Mouse (Mus musculus): ENCODE data around the gene Tmem251.

The Tmem251 gene

DNA sequence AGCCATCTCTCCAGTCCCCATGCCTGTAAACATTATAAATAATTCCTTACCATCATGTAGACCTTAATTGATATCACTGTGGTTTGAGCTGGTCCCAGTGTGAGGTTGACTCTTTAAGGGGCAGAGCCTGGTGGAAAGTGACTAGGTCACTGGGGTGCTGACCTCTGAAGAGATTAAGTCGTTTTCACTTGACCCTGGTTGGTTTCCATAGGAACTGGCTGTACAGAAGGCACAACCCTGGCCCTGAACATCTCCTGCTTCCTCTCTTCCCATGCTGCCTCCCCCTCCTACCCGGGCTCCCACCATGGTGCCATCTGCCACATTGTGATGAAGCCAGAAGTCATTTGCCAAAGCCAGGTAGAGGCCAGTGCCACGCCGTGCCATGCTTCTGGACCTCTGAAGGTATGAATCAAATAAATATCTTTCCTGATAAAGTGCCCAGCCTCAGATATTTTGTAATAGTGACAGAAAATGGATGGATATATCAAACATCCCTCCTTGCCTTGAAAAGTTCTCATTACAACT lies 32.6 kb upstream of the Tmem251 start:
- DNase-seq = no peak

DNA sequence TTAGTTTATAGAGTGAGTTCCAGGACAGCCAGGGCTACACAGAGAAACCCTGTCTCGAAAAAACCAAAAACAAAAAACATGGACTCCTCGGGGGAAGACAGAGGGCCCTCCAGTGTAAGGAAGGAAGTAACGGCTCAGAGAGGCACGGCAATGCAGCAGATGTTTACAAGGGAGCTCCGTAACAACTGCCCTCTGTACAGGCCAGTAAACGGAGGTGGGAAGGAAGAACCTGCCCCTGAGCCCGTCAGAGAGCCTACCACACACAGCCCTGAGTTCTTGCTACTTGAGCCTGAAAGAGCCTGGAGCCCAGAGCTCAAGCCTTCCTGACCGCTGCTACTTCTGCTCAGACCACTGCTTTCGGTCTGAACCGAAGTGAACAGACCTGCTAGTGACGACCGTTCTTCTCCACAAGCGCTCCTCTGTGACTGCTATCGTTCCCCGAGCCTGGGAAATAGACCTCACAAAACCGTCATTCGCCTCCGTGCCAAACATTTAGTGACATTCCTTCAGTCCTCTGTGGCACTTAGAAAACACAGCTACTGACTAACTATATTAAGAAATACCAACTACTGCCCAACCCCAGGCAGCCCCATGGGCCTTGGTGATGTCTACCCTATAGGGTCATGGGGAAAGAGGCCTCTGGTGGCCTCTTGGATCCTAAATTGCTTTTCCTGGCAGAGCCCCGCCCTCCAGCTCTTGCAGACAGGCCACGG lies 30.3 kb upstream of the Tmem251 start:
- no peak for DNase-seq

DNA sequence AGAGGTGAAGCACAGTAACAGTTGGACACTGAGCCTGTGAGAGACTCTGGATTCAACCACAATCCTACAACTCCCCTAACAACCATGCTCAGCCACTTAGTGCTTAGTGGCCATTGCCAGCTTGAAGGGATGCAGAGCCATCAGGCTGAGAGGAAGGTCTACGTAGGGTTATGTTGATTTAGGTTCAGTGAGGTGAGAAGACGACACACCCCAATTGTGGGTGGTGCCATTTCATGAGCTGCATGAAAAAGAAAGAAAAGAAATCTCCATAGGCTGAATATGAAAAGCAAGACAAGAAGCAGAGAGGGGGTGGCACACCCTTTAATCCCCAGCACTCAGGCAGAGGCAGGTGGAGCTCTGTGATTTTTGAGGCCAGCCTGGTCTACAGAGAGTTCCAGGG lies 29.4 kb upstream of the Tmem251 start:
- DNase-seq = no peak

DNA sequence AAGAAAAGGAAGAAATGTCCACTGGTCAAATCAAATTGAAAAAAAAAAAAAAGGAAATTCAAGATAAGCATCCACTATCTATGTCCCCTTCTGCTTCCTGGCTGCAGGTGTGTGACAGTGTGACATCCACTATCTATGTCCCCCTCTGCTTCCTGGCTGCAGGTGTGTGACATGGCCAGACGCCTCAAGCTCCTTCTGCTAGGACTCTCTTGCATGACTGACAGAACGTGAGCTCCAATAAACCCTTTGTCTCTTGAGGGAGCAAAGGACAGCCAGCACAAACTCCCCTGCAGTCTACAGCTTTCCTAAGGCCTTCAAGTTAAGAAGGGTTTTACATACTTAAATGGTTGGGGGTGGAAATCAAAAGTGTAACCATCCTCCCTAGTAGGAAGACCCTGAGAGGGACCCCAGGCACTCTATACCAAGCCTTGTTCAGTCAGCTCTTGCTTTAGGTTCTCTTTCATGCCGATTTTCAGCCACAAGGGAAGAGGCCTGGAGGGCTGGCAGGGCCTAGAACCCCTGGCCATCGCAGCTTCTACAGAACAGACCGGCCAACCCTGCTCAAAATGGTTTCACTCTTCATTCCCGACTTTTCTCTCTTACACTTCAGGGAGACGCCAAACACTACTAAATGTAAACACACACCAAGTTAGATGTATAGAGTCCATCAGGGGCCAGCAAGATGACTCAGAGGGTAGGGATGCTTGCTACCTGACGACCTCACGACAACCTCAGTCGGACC lies 28.7 kb upstream of the Tmem251 start:
- DNase-seq = no peak

DNA sequence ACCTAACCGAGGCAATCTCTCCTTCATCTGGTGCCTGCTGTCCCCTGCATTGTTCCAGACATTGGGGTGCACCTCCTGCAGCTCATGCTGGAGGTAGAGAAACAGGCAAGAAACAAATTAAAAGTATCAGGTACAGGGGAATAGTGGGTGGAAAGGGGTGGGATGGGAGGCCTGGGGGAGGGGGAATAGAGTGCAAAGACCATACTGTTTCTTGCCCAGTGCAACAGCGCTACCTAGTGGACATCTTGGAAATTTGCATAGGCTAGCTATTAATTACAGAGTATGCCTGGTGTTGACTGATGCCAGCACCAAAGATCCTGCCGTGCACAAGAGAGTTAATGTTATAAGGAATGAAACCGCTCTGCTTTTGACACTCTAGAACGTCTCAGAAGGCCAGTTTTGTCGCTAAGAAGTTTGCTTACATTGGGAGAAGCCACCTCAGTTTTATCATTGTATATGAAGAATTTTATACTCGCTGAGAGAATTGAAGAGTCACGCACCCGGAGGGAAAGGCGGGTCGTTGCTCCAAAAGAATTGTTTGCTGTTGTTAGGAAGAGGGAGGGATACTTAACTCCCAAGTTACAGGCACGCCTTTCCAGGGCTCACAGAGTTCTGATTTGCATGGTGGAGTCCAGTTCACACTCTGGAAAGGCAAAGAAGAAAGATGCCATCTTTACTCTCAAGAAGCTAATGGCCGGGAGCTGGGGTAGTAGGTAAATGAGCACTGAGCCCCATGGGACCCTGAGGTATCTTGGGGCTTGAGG lies 23.8 kb upstream of the Tmem251 start:
- peak in 1 of 2 experiments; percentile 67 for DNase-seq

DNA sequence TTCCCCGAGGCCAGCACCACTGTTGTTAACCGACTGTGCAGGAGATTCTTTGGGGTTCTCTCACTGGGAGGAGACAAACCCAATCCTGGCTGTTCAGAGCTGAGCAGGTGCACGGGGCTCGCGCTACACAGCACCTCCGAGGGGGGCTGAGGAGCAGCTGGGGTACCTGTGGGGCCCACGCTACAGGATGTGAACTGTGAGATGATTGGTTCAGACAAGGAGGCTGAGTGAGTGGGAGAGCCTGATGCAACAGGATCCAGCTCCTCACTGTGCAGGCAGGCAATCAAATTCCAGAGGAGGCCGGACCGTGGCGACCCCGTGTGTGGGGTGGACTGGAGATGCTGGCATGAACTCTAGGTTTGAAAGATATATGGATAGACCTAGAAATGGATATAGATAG lies 21.1 kb upstream of the Tmem251 start:
- DNase-seq = no peak

DNA sequence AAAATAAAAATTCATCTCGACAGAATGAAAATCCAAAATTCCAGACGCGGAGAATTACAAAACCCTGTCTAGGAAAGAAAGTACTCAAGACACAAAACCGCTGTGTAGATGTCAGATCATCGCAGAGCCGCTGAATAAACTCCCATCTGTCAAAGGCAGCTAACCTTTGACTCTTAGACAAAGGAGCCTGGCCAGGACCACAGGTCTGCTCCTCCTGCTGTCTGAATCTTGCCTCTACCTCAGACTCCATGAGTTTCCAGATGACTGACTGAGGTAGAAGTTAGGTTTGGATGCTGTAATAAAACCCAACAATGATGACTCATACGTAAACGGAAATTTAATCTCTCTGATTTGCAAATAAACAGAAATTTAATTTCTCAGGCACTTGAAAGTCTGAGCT lies 20.6 kb upstream of the Tmem251 start:
- DNase-seq = no peak

DNA sequence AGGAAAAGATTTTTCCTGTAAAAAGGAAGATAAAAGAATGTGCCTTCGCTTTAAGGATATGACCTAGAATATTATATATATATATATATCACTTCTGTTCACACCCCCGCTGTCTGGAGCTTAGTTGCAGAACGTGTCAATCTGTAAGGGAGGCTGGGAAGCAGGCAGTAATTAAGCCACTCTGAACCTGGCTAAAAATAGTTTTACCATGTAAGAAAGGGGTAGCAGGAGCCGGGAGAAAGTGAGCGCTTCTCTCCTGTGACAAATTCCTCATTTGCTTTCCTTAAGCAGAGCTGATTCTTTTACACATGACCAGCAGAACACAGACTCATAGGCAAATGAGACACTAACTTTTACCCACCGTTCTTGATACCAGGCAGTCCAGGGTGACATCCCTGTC lies 19.7 kb upstream of the Tmem251 start:
- DNase-seq = no peak

DNA sequence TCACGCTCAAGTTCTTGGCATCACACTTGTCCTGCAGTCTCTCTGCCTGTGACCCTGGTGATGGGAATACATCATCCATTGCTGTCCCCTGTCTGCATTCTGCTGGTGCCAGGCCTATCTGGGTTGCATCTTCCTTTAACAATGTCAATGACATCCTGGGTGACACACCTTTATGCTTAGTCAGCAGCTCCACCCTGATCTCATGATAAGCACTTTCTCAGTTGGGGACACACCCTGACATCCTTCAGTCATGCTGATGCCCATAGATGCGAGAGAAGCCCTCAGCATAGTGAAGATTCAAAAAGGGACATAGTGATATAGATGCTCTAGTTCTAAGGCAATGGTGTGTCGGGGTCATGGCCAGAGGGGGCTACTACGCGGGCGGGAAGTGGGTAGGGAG lies 18.4 kb upstream of the Tmem251 start:
- DNase-seq = no peak

DNA sequence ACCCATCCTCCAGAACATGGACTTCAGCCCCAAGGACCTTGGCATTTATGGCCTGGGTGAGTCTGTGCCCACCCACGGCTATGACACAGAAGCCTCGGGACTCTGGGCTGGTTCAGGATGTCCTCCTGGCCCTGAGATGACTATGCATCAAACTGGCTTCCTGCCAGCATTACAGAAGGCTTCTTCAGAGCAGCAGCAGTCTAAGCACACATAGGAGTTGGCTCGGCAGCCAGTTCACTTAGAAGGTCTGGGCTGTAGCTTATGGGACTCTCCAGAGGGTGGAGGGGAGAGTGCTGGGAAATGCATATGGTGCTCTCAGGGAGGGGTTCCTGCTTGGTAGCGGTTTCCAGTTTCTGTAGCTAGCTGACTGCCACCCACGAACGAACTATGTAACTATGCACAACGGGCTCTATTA lies 17.8 kb upstream of the Tmem251 start:
- peak in 1 of 2 experiments; percentile 21 for DNase-seq

DNA sequence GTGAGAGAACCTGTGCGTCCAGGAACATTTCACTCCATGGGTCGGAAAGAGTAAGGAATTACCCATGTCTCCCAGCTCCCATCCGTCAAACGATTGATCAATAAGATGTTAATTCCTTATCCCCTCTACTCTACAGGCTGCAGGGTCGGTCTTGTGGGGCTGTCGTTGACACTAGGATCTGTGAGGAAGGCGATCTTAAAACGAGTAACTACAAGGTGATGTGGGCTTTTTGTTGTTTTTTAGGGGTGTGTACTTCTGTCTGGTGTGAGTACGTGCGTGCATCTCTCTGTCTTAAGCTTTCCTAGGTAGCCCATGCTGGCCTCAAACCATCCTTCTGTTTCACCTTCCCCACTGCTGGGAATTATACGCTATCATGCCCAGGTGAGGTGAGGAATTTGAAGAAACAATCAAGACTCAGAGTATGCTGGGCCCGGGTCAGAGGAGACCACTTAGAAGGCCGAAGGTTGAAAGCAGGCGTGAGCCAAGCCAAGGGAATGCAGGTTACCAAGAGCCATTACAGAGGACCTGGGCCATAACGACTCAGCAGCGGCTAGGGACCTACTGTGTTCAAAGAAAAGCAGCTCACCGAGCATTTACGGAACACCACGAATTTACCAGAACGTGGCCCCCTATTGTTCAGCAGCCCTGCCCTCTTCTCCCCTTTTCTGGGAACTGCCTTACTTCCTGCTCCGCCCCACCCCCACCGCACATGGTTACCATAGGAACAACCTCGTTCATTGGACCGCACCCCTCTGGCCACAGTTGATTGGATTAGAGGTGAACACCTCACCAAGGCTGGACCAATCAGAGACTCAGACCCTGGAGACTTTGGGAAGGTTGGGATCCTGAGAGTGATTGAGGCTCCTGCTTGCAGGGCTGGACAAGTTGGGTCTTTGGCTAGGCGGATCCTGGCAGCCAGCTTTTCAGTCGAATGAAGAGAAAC lies 13.4 kb upstream of the Tmem251 start:
- peak; percentile 85 to 87 for DNase-seq

DNA sequence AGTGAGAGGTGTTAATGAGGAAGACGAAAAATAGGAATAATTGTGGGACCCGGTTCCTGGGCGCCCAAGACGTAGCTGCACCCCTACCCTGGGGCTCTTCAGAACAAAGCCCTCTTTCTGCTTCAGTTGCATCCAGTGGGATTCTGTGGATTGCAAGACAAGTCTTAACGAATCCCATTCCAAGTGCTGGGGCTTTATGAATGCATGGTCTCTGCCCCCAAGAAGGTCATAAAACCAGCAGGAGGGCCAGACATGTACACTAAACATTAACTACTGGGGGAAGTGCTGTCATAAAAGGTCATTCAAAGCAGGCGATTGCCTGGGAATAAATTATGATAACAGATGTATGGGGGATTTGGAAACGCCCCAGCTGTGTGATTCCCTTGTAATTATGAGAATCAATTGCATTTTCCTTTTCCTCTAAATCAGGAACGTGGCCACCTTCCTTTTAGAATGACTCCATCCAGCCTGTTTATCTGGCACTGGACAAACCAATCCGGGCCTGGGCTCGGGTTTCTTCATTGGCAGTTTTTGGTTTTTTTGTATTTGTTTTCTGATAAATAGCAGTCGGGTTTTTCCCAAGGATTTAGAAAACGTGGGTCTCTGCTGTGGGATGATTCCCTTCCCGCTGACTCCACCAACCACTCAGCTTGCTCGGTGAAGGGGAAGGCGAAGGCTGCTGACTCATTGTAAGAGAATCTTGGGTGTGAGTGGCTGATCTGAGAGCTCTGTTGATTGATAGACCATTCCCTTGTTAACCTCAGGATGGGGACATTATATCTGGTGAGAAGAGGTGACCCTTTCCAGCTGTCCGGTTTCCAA lies 12.6 kb upstream of the Tmem251 start:
- DNase-seq = peak in 1 of 2 experiments; percentile 36

DNA sequence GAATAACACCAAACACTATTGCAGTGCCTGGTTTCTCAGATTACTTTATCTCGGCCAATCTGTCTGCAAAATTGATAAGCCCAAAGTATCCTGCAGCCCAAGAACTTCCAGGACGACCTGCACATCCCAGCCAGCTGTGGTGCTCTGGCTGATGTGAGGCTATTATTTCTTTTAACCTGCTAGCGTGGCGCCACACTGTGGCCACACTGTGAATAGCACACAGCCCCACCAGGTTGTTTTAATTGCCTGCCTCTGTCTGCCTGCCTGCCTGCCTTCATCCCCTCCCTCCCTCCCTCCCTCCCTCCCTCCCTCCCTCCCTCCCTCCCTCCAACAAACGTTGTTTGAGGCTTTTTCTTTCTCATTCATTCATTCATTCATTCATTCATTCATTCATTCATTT lies 10.2 kb upstream of the Tmem251 start:
- peak; percentile 56 to 82 for DNase-seq

DNA sequence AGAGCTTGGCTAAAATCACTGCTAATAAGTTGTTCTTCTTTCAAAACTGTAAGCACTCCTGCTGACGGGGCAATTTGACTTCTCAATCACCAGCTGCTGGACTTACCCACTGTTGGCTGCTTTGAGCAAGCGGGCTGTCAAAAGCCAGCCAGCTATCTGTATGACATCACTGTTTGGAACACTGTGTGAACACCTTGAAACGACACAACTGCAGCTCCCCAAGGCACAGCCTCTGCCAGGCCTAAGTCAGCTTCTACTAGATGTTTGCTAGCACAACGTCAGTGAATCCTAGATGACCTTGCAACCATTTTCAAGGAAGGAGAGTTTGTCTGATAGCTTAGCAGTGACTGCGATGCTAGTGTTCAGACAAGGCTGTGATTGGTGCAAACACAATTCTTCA lies 4.5 kb upstream of the Tmem251 start:
- DNase-seq = no peak

DNA sequence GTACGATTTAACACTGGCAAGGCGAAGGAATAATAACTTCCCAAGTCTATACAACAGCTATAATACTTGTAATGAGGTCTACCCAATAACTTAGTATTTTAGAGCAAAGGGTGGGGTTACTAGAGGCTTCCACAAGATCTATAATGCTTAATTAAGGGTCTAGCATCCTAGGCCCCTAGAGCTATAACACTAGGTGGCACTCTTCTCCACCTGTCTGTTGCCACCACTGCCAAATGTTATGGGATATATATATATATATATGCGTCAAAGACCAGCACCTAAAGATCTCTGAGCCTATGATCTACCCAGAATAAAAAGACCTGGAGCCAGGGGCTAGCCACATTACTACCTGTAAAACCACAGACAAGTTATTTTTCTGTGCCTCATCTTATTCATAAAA lies 3.3 kb upstream of the Tmem251 start:
- peak in 1 of 2 experiments; percentile 21 for DNase-seq

DNA sequence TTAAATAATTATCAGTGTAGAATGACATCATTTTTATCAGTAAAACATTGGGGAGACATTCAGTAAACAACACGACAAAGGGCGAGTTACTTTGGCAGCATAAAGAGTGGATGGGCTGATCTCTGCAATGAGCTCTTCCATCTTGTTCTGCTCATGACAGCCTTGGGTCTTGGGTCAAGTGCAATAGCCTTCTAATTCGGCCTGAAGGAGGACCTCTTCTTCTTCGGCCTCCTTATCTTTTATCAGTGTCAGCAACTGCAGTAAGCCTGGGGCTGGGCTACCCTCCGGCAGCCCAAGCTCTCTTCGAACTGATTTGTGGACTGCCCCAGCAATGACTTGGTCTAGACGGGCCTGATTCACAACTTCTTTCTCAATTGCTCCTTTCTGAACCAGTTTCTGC lies 1.5 kb upstream of the Tmem251 start:
- no peak for DNase-seq

DNA sequence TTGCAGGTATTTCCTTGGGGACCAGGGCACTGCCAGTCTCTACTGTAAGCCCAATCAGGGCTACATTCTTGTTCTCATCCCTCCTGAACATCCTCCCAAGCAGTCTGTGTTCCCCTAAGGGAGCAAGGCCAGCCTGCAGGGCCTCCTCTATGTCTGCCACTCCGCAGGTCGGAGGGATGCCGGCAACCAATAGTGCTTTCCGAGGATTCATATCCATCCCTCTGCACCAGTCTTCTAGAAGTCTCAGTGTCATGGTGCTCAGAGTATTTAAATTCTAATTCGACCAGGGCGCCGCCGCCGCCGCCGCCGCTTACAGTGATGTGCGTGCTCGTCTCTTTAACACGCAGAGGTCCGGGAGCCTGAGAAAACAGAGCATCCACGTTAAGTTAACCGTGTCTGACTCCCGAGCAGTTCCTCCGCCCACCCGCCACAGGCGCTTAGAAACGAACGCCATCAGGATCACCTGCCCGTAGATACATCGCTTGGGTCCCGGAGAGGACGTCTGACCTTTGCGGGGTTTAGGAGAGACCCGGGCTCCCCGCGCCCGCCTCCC lies 450 bp upstream of the Tmem251 start:
- DNase-seq = no peak

DNA sequence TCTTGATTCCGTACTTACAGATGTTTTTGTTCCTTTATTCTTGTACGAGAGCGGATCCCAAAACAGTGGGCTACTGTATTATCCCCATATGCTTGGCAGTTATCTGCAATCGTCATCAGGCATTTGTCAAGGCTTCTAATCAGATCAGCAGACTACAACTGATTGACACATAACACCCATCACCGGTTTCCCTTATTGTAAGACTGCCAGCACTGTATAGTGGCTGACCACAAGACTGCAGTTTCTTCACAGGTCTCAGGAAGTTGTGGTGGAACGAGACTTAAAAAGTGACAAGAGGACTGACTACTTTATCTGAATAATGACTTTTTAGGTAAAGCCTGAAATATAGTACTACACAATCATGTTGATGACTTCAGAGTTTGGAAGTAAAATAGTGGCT lies 1.3 kb downstream of the Tmem251 start:
- no peak for DNase-seq

DNA sequence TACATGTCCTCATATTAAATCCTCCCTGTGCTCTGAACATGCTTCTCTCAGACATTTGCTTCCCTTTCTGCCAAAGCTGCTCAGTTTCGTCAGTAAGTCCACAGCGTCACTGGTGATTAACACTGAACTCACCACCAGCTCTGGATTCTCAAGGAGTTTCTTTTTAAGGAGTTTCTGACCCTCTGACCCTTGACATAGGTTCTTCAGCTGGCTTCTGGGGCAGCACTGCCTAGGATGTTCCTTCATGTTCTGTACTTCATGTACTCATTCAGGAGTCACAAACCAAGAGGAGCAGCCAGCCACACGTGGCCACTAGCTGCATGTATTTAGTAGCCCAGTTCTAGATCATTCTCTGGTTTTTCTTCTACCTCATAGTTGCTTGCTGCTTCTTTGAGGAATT lies 4.7 kb downstream of the Tmem251 start:
- DNase-seq = no peak

DNA sequence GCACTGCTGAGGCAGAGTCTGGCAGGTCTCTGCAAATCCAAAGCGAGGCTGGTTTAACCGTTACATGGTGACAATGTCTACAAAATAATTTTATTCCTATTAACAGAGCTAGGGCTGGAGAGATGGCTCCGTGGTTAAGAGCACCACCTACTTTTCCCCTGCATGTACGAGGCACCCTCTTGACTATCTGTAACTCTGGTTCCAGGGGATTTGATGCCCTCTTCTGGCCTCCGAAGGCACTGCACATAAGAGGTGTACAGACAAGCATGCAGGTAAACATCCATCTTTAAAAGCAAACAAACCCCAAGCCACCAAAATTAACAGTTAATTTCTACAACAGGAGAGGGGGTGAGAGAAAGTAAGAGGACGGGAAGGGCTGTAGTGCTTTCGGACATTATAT lies 12.7 kb downstream of the Tmem251 start:
- peak in 1 of 2 experiments; percentile 51 for DNase-seq

DNA sequence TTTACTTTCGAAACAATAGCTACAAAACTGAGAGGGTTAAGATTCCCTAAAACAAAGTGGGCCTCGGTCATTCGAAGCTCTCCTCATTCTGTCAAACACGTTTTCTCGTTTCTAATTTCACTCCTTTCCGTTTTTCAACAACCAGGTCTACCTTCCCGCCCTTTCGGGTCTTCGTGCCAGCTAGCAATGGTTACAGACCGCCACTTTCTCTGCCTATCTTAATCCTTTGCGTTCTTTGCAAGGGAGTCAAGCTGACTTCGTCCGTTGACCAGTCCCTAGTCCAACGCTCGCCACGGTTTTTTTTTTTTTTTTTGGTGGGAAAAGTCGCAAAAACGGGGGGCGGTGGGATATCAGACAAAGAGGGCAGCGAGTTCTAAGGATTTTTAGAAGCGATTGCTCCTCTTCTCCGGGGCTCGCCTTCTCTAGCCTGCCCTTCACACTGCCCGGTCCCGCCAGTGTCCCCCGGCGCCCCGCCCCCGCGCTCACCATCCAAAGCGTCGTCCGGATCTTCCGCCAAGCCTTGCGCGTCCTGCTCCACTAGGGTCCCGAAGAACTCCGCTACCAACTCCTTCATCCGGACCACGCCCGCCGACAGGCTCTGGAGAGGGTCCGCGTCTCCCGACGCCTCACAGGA lies 13.6 kb downstream of the Tmem251 start:
- peak in 1 of 2 experiments; percentile 95 for DNase-seq

All from kidney, postnatal 36 days (tissue).